Mouse (Mus musculus) liver, embryonic 13.5 days (tissue): ENCODE measurements around the gene Fbxo28. TPM values are rescaled to one million over a fixed set of nuclear protein-coding genes. Genes with fewer than 3 reads are reported as not detected.

Experiments
- ATAC-seq: fragments of 200-750 bp; cut with Nextera tagmentation; 2 replicates; pipeline ENCODE4 v1.8.0; 2017; ENCODE audit warnings: low read depth, mild to moderate bottlenecking, moderate number of reproducible peaks, moderate library complexity
- DNase-seq: peaks from one replicate; pipeline ENCODE4 v3.0.0; 2022
- H3K27ac ChIP-seq: fragments of 300-500 bp; sonication (generic); 2 replicates; pipeline ENCODE4 v1.5.1; 2015; ENCODE audit warnings: moderate library complexity, mild to moderate bottlenecking, inconsistent platforms
- H3K27me3 ChIP-seq: fragments of 300-500 bp; sonication (generic); 2 replicates; pipeline ENCODE4 v1.6.1; 2015; ENCODE audit warnings: mild to moderate bottlenecking, inconsistent platforms
- H3K36me3 ChIP-seq: fragments of 300-500 bp; sonication (generic); 2 replicates; pipeline ENCODE4 v1.6.1; 2015; ENCODE audit warnings: mild to moderate bottlenecking, inconsistent platforms
- H3K4me1 ChIP-seq: fragments of 300-500 bp; sonication (generic); replicated peaks from 2 replicates; pipeline ENCODE4 v1.6.1; 2015; ENCODE audit warnings: inconsistent platforms
- H3K4me2 ChIP-seq: fragments of 300-500 bp; sonication (generic); 2 replicates; pipeline ENCODE4 v1.6.1; 2015; ENCODE audit warnings: inconsistent platforms, mild to moderate bottlenecking, moderate library complexity
- H3K4me3 ChIP-seq: fragments of 300-500 bp; sonication (generic); replicated peaks from 2 replicates; pipeline ENCODE4 v1.5.1; 2015; ENCODE audit warnings: mild to moderate bottlenecking, inconsistent platforms
- H3K9ac ChIP-seq: fragments of 300-500 bp; sonication (generic); 2 replicates; pipeline ENCODE4 v1.6.1; 2015; ENCODE audit warnings: mild to moderate bottlenecking, inconsistent platforms
- H3K9me3 ChIP-seq: fragments of 300-500 bp; sonication (generic); replicated peaks from 2 replicates; pipeline ENCODE4 v1.6.1; 2016; ENCODE audit warnings: inconsistent platforms
- WGBS: fragments of 180-500 bp; shearing (Covaris S2); methylation state at CpG from one replicate; pipeline ENCODE4 v1.1.7; 2015; ENCODE audit not compliant: insufficient replicate concordance; 5-methylcytosine and 5-hydroxymethylcytosine counted together
- polyA plus RNA-seq: library from polyadenylated mRNA; unstranded; fragments of >200 nt; fragmentation: Nextera tagmentation; extraction: Ambion mirVana; gene quantifications from 2 replicates; pipeline ENCODE4 v1.2.1, GENCODE M21; 2015

The Fbxo28 gene
- polyA plus RNA-seq, 1 experiment from 2014 or later: 6.9 TPM

GRCm38 (mm10) chr1:182268317-182268716, 73.1 kb downstream of the Fbxo28 start:
- WGBS: 53% methylated on average over 4 of the region's 4 CpGs

GRCm38 (mm10) chr1:182266028-182266525, 75.4 kb downstream of the Fbxo28 start:
- no peak overlapping the region for H3K4me3 ChIP-seq
- H3K9me3 ChIP-seq: no peaks in the 10 kb centered on the region
- DNase-seq (no peak), ATAC-seq (no peak)
- H3K4me1 ChIP-seq: 0 out of 2 replicates have a peak, but pooled peaks cover 2% of the 10 kb centered on the region
- H3K27ac ChIP-seq: no peak overlapping the region
- H3K27me3 ChIP-seq: no peaks in the 10 kb centered on the region
- H3K4me2 ChIP-seq: no peak overlapping the region
- 70% methylated on average over 11 of the region's 11 CpGs for WGBS
- no peak overlapping the region for H3K9ac ChIP-seq
- no peaks in the 10 kb centered on the region for H3K36me3 ChIP-seq

More at GRCm38 (mm10) chr1:182268317-182268716, 73.1 kb downstream of the Fbxo28 start:
- Histone ChIP-seq H3K4me3 (no peak overlapping the region), H3K4me1 (0 out of 2 replicates have a peak, but pooled peaks cover 5% of the 10 kb centered on the region), H3K27me3 (no peaks in the 10 kb centered on the region), H3K4me2 (no peak overlapping the region), H3K9ac (no peak overlapping the region), H3K9me3 (no peaks in the 10 kb centered on the region), H3K36me3 (peaks cover 11% of the 10 kb centered on the region), H3K27ac (peak overlapping the region; percentile 21; the same call in 1 of the 2 replicates)
- ATAC-seq (peak; percentile 76), DNase-seq (no peak)

Other genes starting within 250 kb of the Fbxo28 start
- gene Srp9, start 216.9 kb downstream of the Fbxo28 start, polyA plus RNA-seq: 101 and 126 TPM in 2 replicates
- gene Vmn1r1, start 177.1 kb downstream of the Fbxo28 start, polyA plus RNA-seq: not detected in 2 replicates
- gene Degs1, start 58.8 kb downstream of the Fbxo28 start, polyA plus RNA-seq: 87.5 and 102 TPM in 2 replicates
- 3.1 and 3.8 TPM in 2 replicates for gene Trp53bp2, start 67.5 kb upstream of the Fbxo28 start, polyA plus RNA-seq
- gene Capn2, start 176.0 kb upstream of the Fbxo28 start, polyA plus RNA-seq: 22.2 and 25.2 TPM in 2 replicates
- gene Capn8, start 223.4 kb upstream of the Fbxo28 start, polyA plus RNA-seq: not detected in 2 replicates